Mouse (Mus musculus) liver, embryonic 15.5 days (tissue): Measurements from ENCODE around the gene Hoxd4. TPM values are rescaled to one million over a fixed set of nuclear protein-coding genes. Genes with fewer than 3 reads are reported as not detected.

ENCODE experiments used
- ATAC-seq: fragments of 200-750 bp; cut with Nextera tagmentation; 2 replicates; pipeline ENCODE4 v1.8.0; 2017; ENCODE audit warnings: moderate number of reproducible peaks, mild to moderate bottlenecking, moderate library complexity; ENCODE audit not compliant: insufficient read depth
- H3K27ac ChIP-seq: fragments of 300-500 bp; sonication (generic); replicated peaks from 2 replicates; pipeline ENCODE4 v1.5.1; 2015; ENCODE audit warnings: mild to moderate bottlenecking, inconsistent platforms
- H3K27me3 ChIP-seq: fragments of 300-500 bp; sonication (generic); 2 replicates; pipeline ENCODE4 v1.6.1; 2015; ENCODE audit warnings: mild to moderate bottlenecking, inconsistent platforms
- H3K36me3 ChIP-seq: fragments of 300-500 bp; sonication (generic); replicated peaks from 2 replicates; pipeline ENCODE4 v1.6.1; 2015; ENCODE audit warnings: moderate library complexity, mild to moderate bottlenecking, inconsistent platforms
- H3K4me1 ChIP-seq: fragments of 300-500 bp; sonication (generic); replicated peaks from 2 replicates; pipeline ENCODE4 v1.6.1; 2015; ENCODE audit warnings: inconsistent platforms
- H3K4me2 ChIP-seq: fragments of 300-500 bp; sonication (generic); 2 replicates; pipeline ENCODE4 v1.6.1; 2015; ENCODE audit warnings: moderate library complexity, mild to moderate bottlenecking, inconsistent platforms
- H3K4me3 ChIP-seq: fragments of 300-500 bp; sonication (generic); replicated peaks from 2 replicates; pipeline ENCODE4 v1.5.1; 2015; ENCODE audit warnings: mild to moderate bottlenecking, inconsistent platforms
- H3K9ac ChIP-seq: fragments of 300-500 bp; sonication (generic); 2 replicates; pipeline ENCODE4 v1.6.1; 2015; ENCODE audit warnings: moderate library complexity, mild to moderate bottlenecking, inconsistent platforms
- H3K9me3 ChIP-seq: fragments of 300-500 bp; sonication (generic); replicated peaks from 2 replicates; pipeline ENCODE4 v1.6.1; 2016; ENCODE audit warnings: inconsistent platforms
- WGBS: fragments of 180-500 bp; shearing (Covaris S2); methylation state at CpG from one replicate; pipeline ENCODE4 v1.1.7; 2015; ENCODE audit warnings: mixed read lengths; ENCODE audit not compliant: insufficient replicate concordance; 5-methylcytosine and 5-hydroxymethylcytosine counted together
- polyA plus RNA-seq: library from polyadenylated mRNA; unstranded; fragments of >200 nt; fragmentation: Nextera tagmentation; extraction: Ambion mirVana; gene quantifications from 2 replicates; pipeline ENCODE4 v1.2.1, GENCODE M21; 2015

Gene Hoxd4
- polyA plus RNA-seq, 1 experiment from 2014 or later = not detected

- no peaks in the 10 kb centered on the region for H3K36me3 ChIP-seq
- WGBS = 2% methylated on average over 21 of the region's 21 CpGs
- ATAC-seq = no peak
- no peak overlapping the region for H3K4me3 ChIP-seq
- no peak overlapping the region for H3K9ac ChIP-seq
- no peak overlapping the region for H3K4me2 ChIP-seq
- H3K27ac ChIP-seq = no peak overlapping the region
- peaks cover 9% of the 10 kb centered on the region for H3K4me1 ChIP-seq
- peaks cover 100% of the 10 kb centered on the region for H3K27me3 ChIP-seq
- no peaks in the 10 kb centered on the region for H3K9me3 ChIP-seq
These were observed 30.9 kb upstream of the Hoxd4 start for GRCm38 (mm10) chr2:74680561-74681398.

GRCm38 (mm10) chr2:74681594-74682531 is 29.9 kb upstream of the Hoxd4 start:
- 2% methylated on average over 75 of the region's 78 CpGs for WGBS
- peaks cover 99% of the 10 kb centered on the region for H3K27me3 ChIP-seq
- no peak for ATAC-seq

GRCm38 (mm10) chr2:74682796-74683195 is 28.9 kb upstream of the Hoxd4 start:
- peaks cover 99% of the 10 kb centered on the region for H3K27me3 ChIP-seq
- H3K36me3 ChIP-seq = no peaks in the 10 kb centered on the region
- H3K4me1 ChIP-seq = peaks cover 9% of the 10 kb centered on the region
- H3K9ac ChIP-seq = no peak overlapping the region
- H3K27ac ChIP-seq = no peak overlapping the region
- H3K9me3 ChIP-seq = no peaks in the 10 kb centered on the region
- WGBS = 1% methylated on average over 50 of the region's 51 CpGs
- ATAC-seq = no peak
- H3K4me3 ChIP-seq = no peak overlapping the region
- H3K4me2 ChIP-seq = peak overlapping the region; percentile 25

More at GRCm38 (mm10) chr2:74681594-74682531, 29.9 kb upstream of the Hoxd4 start:
- H3K27ac ChIP-seq = no peak overlapping the region
- no peaks in the 10 kb centered on the region for H3K36me3 ChIP-seq
- H3K4me2 ChIP-seq = peak overlapping the region; percentile 25; the same call in 1 of the 2 replicates
- peaks cover 9% of the 10 kb centered on the region for H3K4me1 ChIP-seq
- H3K9me3 ChIP-seq = no peaks in the 10 kb centered on the region
- H3K9ac ChIP-seq = no peak overlapping the region
- H3K4me3 ChIP-seq = no peak overlapping the region; the same call in 1 of the 2 replicates

- Histone ChIP-seq H3K4me3 (no peak overlapping the region), H3K9me3 (no peaks in the 10 kb centered on the region), H3K4me2 (no peak overlapping the region), H3K36me3 (no peaks in the 10 kb centered on the region), H3K4me1 (peaks cover 9% of the 10 kb centered on the region), H3K27me3 (peaks cover 99% of the 10 kb centered on the region), H3K27ac (no peak overlapping the region), H3K9ac (no peak overlapping the region)
- 2% methylated on average over 18 of the region's 18 CpGs for WGBS
- no peak for ATAC-seq
These were observed 28.2 kb upstream of the Hoxd4 start for GRCm38 (mm10) chr2:74683471-74683951.

- no peak overlapping the region for H3K4me3 ChIP-seq
- under 1% methylated on average over 12 of the region's 12 CpGs for WGBS
- no peaks in the 10 kb centered on the region for H3K9me3 ChIP-seq
- peaks cover 99% of the 10 kb centered on the region for H3K27me3 ChIP-seq
- no peak overlapping the region for H3K9ac ChIP-seq
- H3K4me2 ChIP-seq = no peak overlapping the region
- H3K36me3 ChIP-seq = no peaks in the 10 kb centered on the region
- ATAC-seq = no peak
- H3K27ac ChIP-seq = no peak overlapping the region
- peaks cover 9% of the 10 kb centered on the region for H3K4me1 ChIP-seq
These were observed 27.6 kb upstream of the Hoxd4 start for GRCm38 (mm10) chr2:74684106-74684505.

GRCm38 (mm10) chr2:74685059-74685603 is 26.6 kb upstream of the Hoxd4 start:
- Histone ChIP-seq H3K27me3 (peaks cover 99% of the 10 kb centered on the region), H3K9ac (no peak overlapping the region), H3K4me3 (no peak overlapping the region), H3K27ac (no peak overlapping the region), H3K9me3 (no peaks in the 10 kb centered on the region), H3K36me3 (no peaks in the 10 kb centered on the region), H3K4me2 (no peak overlapping the region), H3K4me1 (peaks cover 9% of the 10 kb centered on the region)
- WGBS = 9% methylated on average over 4 of the region's 4 CpGs
- ATAC-seq = no peak

- H3K36me3 ChIP-seq = no peaks in the 10 kb centered on the region
- no peak for ATAC-seq
- no peak overlapping the region for H3K27ac ChIP-seq
- peaks cover 99% of the 10 kb centered on the region for H3K27me3 ChIP-seq
- no peaks in the 10 kb centered on the region for H3K9me3 ChIP-seq
- H3K4me2 ChIP-seq = no peak overlapping the region
- no peak overlapping the region for H3K9ac ChIP-seq
- H3K4me1 ChIP-seq = peaks cover 9% of the 10 kb centered on the region
- 5% methylated on average over 17 of the region's 17 CpGs for WGBS
- H3K4me3 ChIP-seq = no peak overlapping the region
These were observed 25.3 kb upstream of the Hoxd4 start for GRCm38 (mm10) chr2:74686301-74686987.

GRCm38 (mm10) chr2:74686988-74687697 is 24.6 kb upstream of the Hoxd4 start:
- no peak for ATAC-seq
- no peak overlapping the region for H3K4me3 ChIP-seq
- H3K27ac ChIP-seq = no peak overlapping the region
- no peaks in the 10 kb centered on the region for H3K36me3 ChIP-seq
- no peak overlapping the region for H3K4me2 ChIP-seq
- H3K27me3 ChIP-seq = peaks cover 99% of the 10 kb centered on the region
- H3K4me1 ChIP-seq = peaks cover 5% of the 10 kb centered on the region
- no peak overlapping the region for H3K9ac ChIP-seq
- no peaks in the 10 kb centered on the region for H3K9me3 ChIP-seq
- 2% methylated on average over 27 of the region's 27 CpGs for WGBS

GRCm38 (mm10) chr2:74687698-74688555 is 23.8 kb upstream of the Hoxd4 start:
- Histone ChIP-seq H3K9me3 (no peaks in the 10 kb centered on the region), H3K4me3 (no peak overlapping the region), H3K27ac (no peak overlapping the region), H3K4me2 (no peak overlapping the region), H3K4me1 (no peaks in the 10 kb centered on the region), H3K27me3 (peaks cover 99% of the 10 kb centered on the region), H3K9ac (no peak overlapping the region), H3K36me3 (no peaks in the 10 kb centered on the region)
- no peak for ATAC-seq
- WGBS = 2% methylated on average over 31 of the region's 31 CpGs
